Mouse (Mus musculus) MEL (cell line): Measurements from ENCODE around the gene Rffl. TPM values are rescaled to one million over a fixed set of nuclear protein-coding genes. Genes with fewer than 3 reads are reported as not detected.

Experiments used
- DNase-seq: peaks from one replicate; pipeline ENCODE4 v3.0.0; 2011; ENCODE audit warnings: low read depth, low spot score
- H3K27ac ChIP-seq: 2 replicates; pipeline ENCODE4 v1.5.1; 2012; ENCODE audit warnings: low read depth, mild to moderate bottlenecking, control low read depth, low read length, moderate library complexity; ENCODE audit not compliant: control insufficient read depth
- H3K27me3 ChIP-seq, 2 experiments: fragments of 150-350 bp in 1 of 2; sonication (generic) in 1 of 2; 2 replicates each; pipeline ENCODE4 v1.6.1; 2012; ENCODE audit warnings: low read length in 2 of 2, mild to moderate bottlenecking in 2 of 2, improper control_type of control experiment in 1 of 2, moderate library complexity in 1 of 2; ENCODE audit not compliant: insufficient read depth in 2 of 2, control insufficient read depth in 1 of 2
- H3K36me3 ChIP-seq, 2 experiments: 2 replicates each; pipeline ENCODE4 v1.6.1; 2012 to 2014; ENCODE audit warnings: low read length in 2 of 2, improper control_type of control experiment in 1 of 2, inconsistent platforms in 1 of 2, mild to moderate bottlenecking in 1 of 2; ENCODE audit not compliant: insufficient read depth in 2 of 2, control insufficient read depth in 1 of 2
- H3K4me1 ChIP-seq, 2 experiments: fragments of 150-350 bp in 1 of 2; sonication (generic) in 1 of 2; 2 replicates each; pipeline ENCODE4 v1.6.1; 2012; ENCODE audit warnings: low read length in 2 of 2, improper control_type of control experiment in 1 of 2, mild to moderate bottlenecking in 1 of 2; ENCODE audit not compliant: insufficient read depth in 2 of 2, control insufficient read depth in 1 of 2
- H3K4me3 ChIP-seq, 2 experiments: fragments of 150-350 bp in 1 of 2; sonication (generic) in 1 of 2; 2 replicates each; pipeline ENCODE4 v1.5.1; 2012; ENCODE audit warnings: low read depth in 2 of 2, low read length in 2 of 2, mild to moderate bottlenecking in 2 of 2, moderate library complexity in 2 of 2, control low read depth in 1 of 2, improper control_type of control experiment in 1 of 2; ENCODE audit not compliant: control insufficient read depth in 1 of 2, insufficient read depth in 1 of 2
- H3K79me2 ChIP-seq: 2 replicates; pipeline ENCODE4 v1.6.1; 2012; ENCODE audit warnings: mild to moderate bottlenecking, low read length, moderate library complexity; ENCODE audit not compliant: control insufficient read depth, poor library complexity, insufficient read depth
- H3K9ac ChIP-seq: 2 replicates; pipeline ENCODE4 v1.6.1; 2012; ENCODE audit warnings: low read depth, mild to moderate bottlenecking, control low read depth, low read length, moderate library complexity; ENCODE audit not compliant: control insufficient read depth, poor library complexity, severe bottlenecking
- H3K9me3 ChIP-seq: fragments of 150-350 bp; sonication (generic); replicated peaks from 2 replicates; pipeline ENCODE4 v1.6.1; 2012; ENCODE audit warnings: mild to moderate bottlenecking, low read length, improper control_type of control experiment, moderate library complexity; ENCODE audit not compliant: insufficient read depth
- BHLHE40 ChIP-seq: IDR thresholded peaks from 2 replicates; pipeline ENCODE4 v1.6.1; 2012; ENCODE audit warnings: low read depth, mild to moderate bottlenecking, inconsistent platforms, low read length, improper control_type of control experiment, borderline replicate concordance
- CHD1 ChIP-seq: IDR thresholded peaks from 2 replicates; pipeline ENCODE4 v1.6.1; 2012; ENCODE audit warnings: low read depth, mild to moderate bottlenecking, inconsistent platforms, low read length, improper control_type of control experiment
- E2F4 ChIP-seq: IDR thresholded peaks from 2 replicates; pipeline ENCODE4 v1.6.1; 2011; ENCODE audit warnings: low read depth, low read length, improper control_type of control experiment, borderline replicate concordance
- ELF1 ChIP-seq: IDR thresholded peaks from 2 replicates; pipeline ENCODE4 v1.6.1; 2014; ENCODE audit warnings: low read depth, mild to moderate bottlenecking, inconsistent platforms, low read length, improper control_type of control experiment, moderate library complexity
- GABPA ChIP-seq: IDR thresholded peaks from 2 replicates; pipeline ENCODE4 v1.6.1; 2012; ENCODE audit warnings: low read depth, mild to moderate bottlenecking, inconsistent platforms, low read length, improper control_type of control experiment, moderate library complexity
- JUND ChIP-seq: IDR thresholded peaks from 2 replicates; pipeline ENCODE4 v1.6.1; 2011; ENCODE audit warnings: low read depth, mild to moderate bottlenecking, improper control_type of control experiment, low read length
- KAT2A ChIP-seq: conservative IDR thresholded peaks from 2 replicates; pipeline ENCODE4 v1.6.1; 2012; ENCODE audit warnings: low read depth, low read length, improper control_type of control experiment, inconsistent platforms
- MAFK ChIP-seq: IDR thresholded peaks from 2 replicates; pipeline ENCODE4 v1.6.1; 2011; ENCODE audit warnings: low read depth, mild to moderate bottlenecking, low read length, improper control_type of control experiment, borderline replicate concordance
- MAX ChIP-seq: IDR thresholded peaks from 2 replicates; pipeline ENCODE4 v1.6.1; 2011; ENCODE audit warnings: low read length, improper control_type of control experiment
- MAZ ChIP-seq: IDR thresholded peaks from 2 replicates; pipeline ENCODE4 v1.6.1; 2012; ENCODE audit warnings: low read depth, mild to moderate bottlenecking, inconsistent platforms, low read length, improper control_type of control experiment
- MEF2A ChIP-seq: IDR thresholded peaks from 2 replicates; pipeline ENCODE4 v1.6.1; 2014; ENCODE audit warnings: low read depth, mild to moderate bottlenecking, inconsistent platforms, low read length, improper control_type of control experiment; ENCODE audit not compliant: poor library complexity, insufficient replicate concordance, severe bottlenecking; ENCODE audit errors: extremely low read depth
- MYB ChIP-seq: IDR thresholded peaks from 2 replicates; pipeline ENCODE4 v1.6.1; 2011; ENCODE audit warnings: mild to moderate bottlenecking, low read depth, low read length, improper control_type of control experiment
- NELFE ChIP-seq: IDR thresholded peaks from 2 replicates; pipeline ENCODE4 v1.6.1; 2011; ENCODE audit warnings: low read depth, low read length, improper control_type of control experiment
- NRF1 ChIP-seq: IDR thresholded peaks from 2 replicates; pipeline ENCODE4 v1.6.1; 2014; ENCODE audit warnings: low read depth, mild to moderate bottlenecking, inconsistent platforms, low read length, improper control_type of control experiment, moderate library complexity; ENCODE audit not compliant: poor library complexity, insufficient read depth, severe bottlenecking
- RCOR1 ChIP-seq: IDR thresholded peaks from 2 replicates; pipeline ENCODE4 v1.6.1; 2012; ENCODE audit warnings: low read depth, mild to moderate bottlenecking, inconsistent platforms, low read length, improper control_type of control experiment
- SIN3A ChIP-seq: IDR thresholded peaks from 2 replicates; pipeline ENCODE4 v1.6.1; 2012; ENCODE audit warnings: low read length, improper control_type of control experiment, inconsistent platforms
- TAL1 ChIP-seq: IDR thresholded peaks from 2 replicates; pipeline ENCODE4 v1.6.1; 2012; ENCODE audit warnings: mild to moderate bottlenecking, inconsistent platforms, low read length, moderate library complexity, mixed read lengths
- TBP ChIP-seq: IDR thresholded peaks from 2 replicates; pipeline ENCODE4 v1.8.0; 2011; ENCODE audit warnings: low read depth, low read length, improper control_type of control experiment
- USF1 ChIP-seq: IDR thresholded peaks from 2 replicates; pipeline ENCODE4 v1.6.1; 2014; ENCODE audit warnings: low read depth, mild to moderate bottlenecking, inconsistent platforms, low read length, improper control_type of control experiment, moderate library complexity
- ZC3H11A ChIP-seq: IDR thresholded peaks from 2 replicates; pipeline ENCODE4 v1.6.1; 2012; ENCODE audit warnings: low read depth, mild to moderate bottlenecking, inconsistent platforms, low read length, improper control_type of control experiment
- ZNF384 ChIP-seq: IDR thresholded peaks from 2 replicates; pipeline ENCODE4 v1.6.1; 2012; ENCODE audit warnings: low read depth, mild to moderate bottlenecking, inconsistent platforms, low read length, improper control_type of control experiment
- polyA plus RNA-seq, 2 experiments: library from polyadenylated mRNA; stranded (reverse) in 1 of 2; unstranded in 1 of 2; fragments of >175 nt in 1 of 2; fragments of >200 nt in 1 of 2; gene quantifications; 2 replicates each; pipeline versions ENCODE4 v1.2.1 to v1.2.4; 2012; ENCODE audit warnings: low replicate concordance in 2 of 2, low read depth in 1 of 2; ENCODE audit not compliant: insufficient read length in 2 of 2, insufficient read depth in 1 of 2, missing spikeins in 1 of 2
- total RNA-seq: library from RNA; depleted of rRNA; stranded (reverse); fragments of 300-350 nt; gene quantifications from 2 replicates; pipeline ENCODE4 v1.2.3, GENCODE M21; 2012

The Rffl gene
- total and polyA plus RNA-seq, 3 experiments, result 15.2 to 17.8 TPM; not detected in 1

DNA sequence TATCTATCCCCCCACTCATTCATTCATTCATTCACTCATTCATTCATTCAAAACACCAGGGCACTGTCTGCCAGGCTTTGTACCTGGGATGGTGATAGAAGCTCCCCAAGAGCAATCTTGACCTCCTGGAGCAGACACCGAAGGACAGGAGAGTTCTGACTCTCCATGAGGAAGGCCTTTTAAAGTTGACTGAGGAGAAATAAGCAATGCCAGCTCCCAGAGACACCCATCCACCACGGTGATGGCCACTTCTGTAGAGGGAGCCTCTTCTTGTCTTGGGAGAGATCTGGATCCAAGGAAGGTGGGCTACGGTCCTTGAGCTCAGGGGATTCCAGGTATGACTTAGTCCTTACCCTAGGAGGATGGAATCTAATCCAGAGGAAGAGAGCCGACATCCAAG lies 39.2 kb upstream of the Rffl start, which contains the start of gene Unc45b:
Unc45b (plus strand) TSS at position 301 of the 400 bp plus-strand sequence.
- H3K9me3 ChIP-seq, result no peaks in the 10 kb centered on the region
- H3K27me3 ChIP-seq, result peaks cover 0 to 2% of the 10 kb centered on the region in 2 experiments; a peak in 1 of 4 replicates
- TF ChIP-seq KAT2A (no peak), ELF1 (no peak), JUND (no peak), MAX (no peak), TAL1 (no peak), ZNF384 (no peak), MAZ (no peak), NELFE (no peak), MYB (no peak), TBP (no peak), RCOR1 (no peak), MEF2A (no peak), MAFK (no peak), USF1 (no peak), SIN3A (no peak), CHD1 (no peak), E2F4 (no peak), ZC3H11A (no peak), BHLHE40 (no peak), GABPA (no peak)
- H3K36me3 ChIP-seq, result peaks cover 2 to 17% of the 10 kb centered on the region in 2 experiments
- H3K79me2 ChIP-seq, result peaks cover 21% of the 10 kb centered on the region
- H3K4me3 ChIP-seq, result no peak within 1 kb of the TSS
- no peak within 1 kb of the TSS for H3K9ac ChIP-seq
- no peak within 1 kb of the TSS for H3K27ac ChIP-seq
- no peak for DNase-seq
- H3K4me1 ChIP-seq, result peaks cover 0 to 15% of the 10 kb centered on the region in 2 experiments; a peak in 3 of 4 replicates

DNA sequence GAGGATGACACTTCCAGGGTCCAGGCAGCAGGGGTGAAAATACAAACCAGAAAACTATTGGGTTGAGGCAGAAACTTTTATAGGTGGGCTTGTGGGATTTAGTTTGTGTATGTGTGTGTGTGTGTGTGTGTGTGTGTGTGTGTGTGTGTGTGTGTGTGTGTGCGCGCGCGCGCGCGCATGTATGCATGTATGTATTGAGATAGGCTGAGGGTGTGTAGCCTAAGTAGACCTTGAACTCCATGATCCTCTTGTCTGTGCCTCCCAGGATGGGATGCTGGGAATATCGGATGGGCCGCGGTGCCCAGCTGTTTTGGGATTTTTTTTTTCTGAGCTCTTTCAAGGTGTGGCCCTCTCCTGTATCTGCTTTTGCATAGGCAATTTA lies 37.6 kb upstream of the Rffl start:
- H3K36me3 ChIP-seq, result peaks cover 2 to 17% of the 10 kb centered on the region in 2 experiments
- H3K27ac ChIP-seq, result peak overlapping the region; percentile 65
- H3K9me3 ChIP-seq, result no peaks in the 10 kb centered on the region
- H3K4me1 ChIP-seq, result peaks cover 0 to 12% of the 10 kb centered on the region in 2 experiments; a peak in 3 of 4 replicates
- no peak for DNase-seq
- H3K4me3 ChIP-seq, result peak overlapping the region; percentile 45 to 96
- peaks cover 21% of the 10 kb centered on the region for H3K79me2 ChIP-seq
- TF ChIP-seq E2F4 (peak; percentile 7; the same call in 1 of the 2 replicates), TAL1 (no peak), NRF1 (peak; percentile 51; the same call in 1 of the 2 replicates), USF1 (no peak), MYB (no peak)
- TF ChIP-seq, all 39 proteins: peak for 2
- H3K27me3 ChIP-seq, result no peaks in the 10 kb centered on the region
- peak overlapping the region; percentile 94 for H3K9ac ChIP-seq
